Mouse (Mus musculus): ENCODE results near the gene Gm20388.

Gm20388 gene

GRCm38 (mm10) chr8:121749501-121749900 is 1838.9 kb downstream of the Gm20388 start:
- DNase-seq (ENCODE audit: low read depth in 2 of 2, low spot score in 2 of 2), result no peak

- DNase-seq (ENCODE audit: low read depth in 2 of 2, low spot score in 2 of 2), result no peak
These were observed 1839.9 kb downstream of the Gm20388 start for GRCm38 (mm10) chr8:121750512-121750911.

- peak; percentile 35 to 44 for DNase-seq (ENCODE audit: low read depth in 2 of 2, low spot score in 2 of 2)
These were observed 1840.8 kb downstream of the Gm20388 start for GRCm38 (mm10) chr8:121751407-121751806.

- no peak for DNase-seq (ENCODE audit: low read depth in 2 of 2, low spot score in 2 of 2)
These were observed 1847.8 kb downstream of the Gm20388 start for GRCm38 (mm10) chr8:121758470-121758869.

GRCm38 (mm10) chr8:121760484-121760883 is 1849.8 kb downstream of the Gm20388 start:
- no peak for DNase-seq (ENCODE audit: low read depth in 2 of 2, low spot score in 2 of 2)

- DNase-seq (ENCODE audit: low read depth in 2 of 2, low spot score in 2 of 2), result no peak
These were observed 1850.8 kb downstream of the Gm20388 start for GRCm38 (mm10) chr8:121761480-121761879.

- DNase-seq (ENCODE audit: low read depth in 2 of 2, low spot score in 2 of 2), result no peak
These were observed 1852.5 kb downstream of the Gm20388 start for GRCm38 (mm10) chr8:121762999-121763699.

GRCm38 (mm10) chr8:121763700-121764013 is 1853.0 kb downstream of the Gm20388 start:
- DNase-seq (ENCODE audit: low read depth in 2 of 2, low spot score in 2 of 2), result no peak

GRCm38 (mm10) chr8:121765594-121766138 is 1855.0 kb downstream of the Gm20388 start:
- no peak for DNase-seq (ENCODE audit: low read depth in 2 of 2, low spot score in 2 of 2)

- DNase-seq (ENCODE audit: low read depth in 2 of 2, low spot score in 2 of 2), result no peak
These were observed 1858.5 kb downstream of the Gm20388 start for GRCm38 (mm10) chr8:121769095-121769494.

GRCm38 (mm10) chr8:121769621-121770020 is 1859.0 kb downstream of the Gm20388 start:
- no peak for DNase-seq (ENCODE audit: low read depth in 2 of 2, low spot score in 2 of 2)

- no peak for DNase-seq (ENCODE audit: low read depth in 2 of 2, low spot score in 2 of 2)
These were observed 1860.5 kb downstream of the Gm20388 start for GRCm38 (mm10) chr8:121770845-121771752.

GRCm38 (mm10) chr8:121773876-121774275 is 1863.2 kb downstream of the Gm20388 start:
- DNase-seq (ENCODE audit: low read depth in 2 of 2, low spot score in 2 of 2), result no peak

- DNase-seq (ENCODE audit: low read depth in 2 of 2, low spot score in 2 of 2), result no peak
These were observed 1871.9 kb downstream of the Gm20388 start for GRCm38 (mm10) chr8:121782493-121782892.

- DNase-seq (ENCODE audit: low read depth in 2 of 2, low spot score in 2 of 2), result no peak
These were observed 1875.9 kb downstream of the Gm20388 start for GRCm38 (mm10) chr8:121786542-121786941.

GRCm38 (mm10) chr8:121788786-121789185 is 1878.1 kb downstream of the Gm20388 start:
- DNase-seq (ENCODE audit: low read depth in 2 of 2, low spot score in 2 of 2), result no peak

- DNase-seq (ENCODE audit: low read depth in 2 of 2, low spot score in 2 of 2), result no peak
These were observed 1881.5 kb downstream of the Gm20388 start for GRCm38 (mm10) chr8:121792159-121792558.

GRCm38 (mm10) chr8:121792627-121793026 is 1882.0 kb downstream of the Gm20388 start:
- DNase-seq (ENCODE audit: low read depth in 2 of 2, low spot score in 2 of 2), result no peak

GRCm38 (mm10) chr8:121794151-121794550 is 1883.5 kb downstream of the Gm20388 start:
- no peak for DNase-seq (ENCODE audit: low read depth in 2 of 2, low spot score in 2 of 2)

GRCm38 (mm10) chr8:121795461-121795860 is 1884.8 kb downstream of the Gm20388 start:
- DNase-seq (ENCODE audit: low read depth in 2 of 2, low spot score in 2 of 2), result no peak

- no peak for DNase-seq (ENCODE audit: low read depth in 2 of 2, low spot score in 2 of 2)
These were observed 1885.8 kb downstream of the Gm20388 start for GRCm38 (mm10) chr8:121796406-121796805.

- DNase-seq (ENCODE audit: low read depth in 2 of 2, low spot score in 2 of 2), result no peak
These were observed 1887.8 kb downstream of the Gm20388 start for GRCm38 (mm10) chr8:121798401-121798800.
